Mouse (Mus musculus) bone marrow macrophage, adult 2 months (primary cell): ENCODE measurements around the gene Angptl1. TPM values are rescaled to one million over a fixed set of nuclear protein-coding genes. Genes with fewer than 3 reads are reported as not detected.

Experiments
- H3K27ac ChIP-seq: 2 replicates; pipeline ENCODE4 v1.5.1; 2012; ENCODE audit warnings: low read depth, low read length; ENCODE audit not compliant: insufficient read depth
- H3K4me1 ChIP-seq: 2 replicates; pipeline ENCODE4 v1.6.1; 2012; ENCODE audit warnings: low read length; ENCODE audit not compliant: control insufficient read depth, insufficient read depth
- H3K4me3 ChIP-seq: 2 replicates; pipeline ENCODE4 v1.5.1; 2012; ENCODE audit warnings: mild to moderate bottlenecking, low read length, moderate library complexity; ENCODE audit not compliant: insufficient read depth
- CTCF ChIP-seq: IDR thresholded peaks from 2 replicates; pipeline ENCODE4 v1.5.1; 2012; ENCODE audit warnings: low read depth, mild to moderate bottlenecking, low read length, moderate library complexity
- POLR2A ChIP-seq: IDR thresholded peaks from 2 replicates; pipeline ENCODE4 v1.6.1; 2012; ENCODE audit warnings: mild to moderate bottlenecking, low read depth, low read length, borderline replicate concordance
- polyA plus RNA-seq: library from polyadenylated mRNA; stranded (reverse); fragments of >200 nt; gene quantifications from 2 replicates; pipeline ENCODE4 v1.2.4, GENCODE M21; 2012; ENCODE audit not compliant: missing spikeins, insufficient read depth, insufficient read length

Angptl1 gene
- polyA plus RNA-seq, 1 experiment: not detected

DNA sequence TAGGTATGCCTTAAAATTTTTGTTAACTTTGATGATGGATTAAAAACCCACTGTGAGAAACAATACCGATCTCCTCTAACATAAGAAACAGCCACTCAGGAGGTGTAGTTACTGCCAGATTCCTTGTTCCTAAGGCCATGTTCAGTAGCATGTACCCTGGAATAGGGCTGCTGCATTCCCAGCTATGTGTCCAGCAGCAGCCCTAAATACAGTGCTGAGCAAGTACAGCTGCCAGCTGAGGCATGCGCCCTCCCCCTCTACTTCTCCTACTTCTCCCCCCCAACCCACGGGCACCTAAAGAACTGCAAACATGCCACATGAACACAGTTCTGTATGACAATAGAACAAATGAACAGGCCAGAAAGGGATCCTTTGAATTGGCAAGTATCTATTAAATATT, 25.4 kb downstream of the Angptl1 start:
- H3K27ac ChIP-seq: no peak overlapping the region
- peaks cover 9% of the 10 kb centered on the region for H3K4me1 ChIP-seq
- TF ChIP-seq POLR2A (no peak), CTCF (no peak)
- no peak overlapping the region for H3K4me3 ChIP-seq

GRCm38 (mm10) chr1:156864240-156864639, 25.9 kb downstream of the Angptl1 start:
- H3K4me1 ChIP-seq: peaks cover 7% of the 10 kb centered on the region
- TF ChIP-seq CTCF (no peak), POLR2A (no peak)
- H3K4me3 ChIP-seq: no peak overlapping the region
- H3K27ac ChIP-seq: no peak overlapping the region

DNA sequence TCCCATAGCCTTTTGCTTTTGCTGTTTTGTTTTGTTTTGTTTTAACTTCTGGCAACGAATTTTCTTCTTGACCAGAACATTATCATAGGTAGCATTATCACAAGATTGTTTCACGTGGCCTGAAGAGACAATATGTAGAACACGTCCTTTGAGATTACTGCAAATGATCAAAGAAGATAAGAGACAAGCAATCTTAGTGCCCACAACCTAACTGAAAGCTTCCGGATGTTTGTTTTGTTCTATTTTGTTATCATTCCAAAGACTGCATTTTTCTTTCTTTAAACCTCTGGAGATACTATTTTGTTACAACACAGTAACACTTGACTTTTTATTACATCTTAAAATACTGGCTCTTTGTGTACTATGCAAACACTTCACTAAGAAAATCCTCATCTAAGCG, 31.7 kb downstream of the Angptl1 start:
- H3K27ac ChIP-seq: no peak overlapping the region
- H3K4me3 ChIP-seq: no peak overlapping the region
- H3K4me1 ChIP-seq: no peaks in the 10 kb centered on the region
- TF ChIP-seq POLR2A (no peak), CTCF (no peak)

GRCm38 (mm10) chr1:156870616-156871015, 32.3 kb downstream of the Angptl1 start:
- H3K4me3 ChIP-seq: no peak overlapping the region
- no peak overlapping the region for H3K27ac ChIP-seq
- H3K4me1 ChIP-seq: no peaks in the 10 kb centered on the region
- TF ChIP-seq POLR2A (no peak), CTCF (no peak)

DNA sequence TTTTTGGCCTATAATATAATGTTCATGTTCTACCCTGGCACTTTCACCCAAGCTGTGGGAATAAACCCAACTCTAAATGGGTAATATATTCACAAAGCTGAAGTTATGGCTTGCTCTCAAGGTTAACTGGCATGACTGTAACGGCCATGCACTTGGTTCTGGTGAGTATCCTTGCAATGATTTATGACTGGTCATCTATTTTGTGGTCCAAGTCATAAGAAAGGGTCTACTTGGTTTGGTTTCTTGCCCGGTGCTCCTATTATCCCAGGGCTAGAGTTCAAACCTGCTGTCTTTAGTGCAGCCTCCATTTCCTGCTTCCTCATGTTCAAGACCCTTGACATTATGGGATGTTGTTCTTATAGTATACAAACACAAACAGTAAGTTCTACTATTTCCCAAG, 46.4 kb downstream of the Angptl1 start:
- H3K27ac ChIP-seq: no peak overlapping the region
- H3K4me1 ChIP-seq: no peaks in the 10 kb centered on the region
- no peak for TF ChIP-seq POLR2A
- TF ChIP-seq CTCF: no peak
- no peak overlapping the region for H3K4me3 ChIP-seq

- Histone ChIP-seq H3K4me3 (no peak overlapping the region), H3K4me1 (no peaks in the 10 kb centered on the region), H3K27ac (no peak overlapping the region)
- TF ChIP-seq POLR2A: no peak
- no peak for TF ChIP-seq CTCF
These were observed 47.5 kb downstream of the Angptl1 start for GRCm38 (mm10) chr1:156885879-156886278.

GRCm38 (mm10) chr1:156888830-156889229, 50.5 kb downstream of the Angptl1 start:
- TF ChIP-seq POLR2A: no peak
- no peak for TF ChIP-seq CTCF
- Histone ChIP-seq H3K4me3 (no peak overlapping the region), H3K27ac (no peak overlapping the region), H3K4me1 (no peaks in the 10 kb centered on the region)

GRCm38 (mm10) chr1:156891561-156891960, 53.2 kb downstream of the Angptl1 start:
- no peak overlapping the region for H3K27ac ChIP-seq
- TF ChIP-seq POLR2A (no peak), CTCF (no peak)
- no peak overlapping the region for H3K4me3 ChIP-seq
- no peaks in the 10 kb centered on the region for H3K4me1 ChIP-seq

GRCm38 (mm10) chr1:156901689-156902088, 63.3 kb downstream of the Angptl1 start:
- H3K27ac ChIP-seq: no peak overlapping the region
- H3K4me1 ChIP-seq: no peaks in the 10 kb centered on the region
- TF ChIP-seq CTCF: no peak
- no peak overlapping the region for H3K4me3 ChIP-seq

DNA sequence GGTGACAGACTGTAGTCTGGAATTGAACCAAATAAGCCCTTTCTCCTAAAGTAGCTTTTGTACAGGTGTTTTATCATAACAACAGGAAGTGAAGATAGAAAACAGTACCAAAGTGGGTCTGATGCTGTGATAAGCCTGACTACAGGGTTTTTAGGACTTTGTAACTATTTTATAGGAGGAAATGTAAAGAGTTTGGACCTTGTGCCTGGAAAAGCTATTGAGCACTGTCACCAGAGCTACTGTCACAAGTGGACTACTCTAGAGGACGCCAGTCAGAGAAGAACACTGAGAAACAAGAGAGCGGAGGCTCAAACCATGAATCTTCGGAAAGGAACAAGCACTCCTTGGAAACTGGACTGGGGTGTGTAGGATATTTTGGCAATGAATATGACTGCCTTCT, 65.5 kb downstream of the Angptl1 start:
- H3K4me3 ChIP-seq: no peak overlapping the region
- H3K27ac ChIP-seq: no peak overlapping the region
- no peak for TF ChIP-seq CTCF
- no peak for TF ChIP-seq POLR2A
- H3K4me1 ChIP-seq: no peaks in the 10 kb centered on the region

DNA sequence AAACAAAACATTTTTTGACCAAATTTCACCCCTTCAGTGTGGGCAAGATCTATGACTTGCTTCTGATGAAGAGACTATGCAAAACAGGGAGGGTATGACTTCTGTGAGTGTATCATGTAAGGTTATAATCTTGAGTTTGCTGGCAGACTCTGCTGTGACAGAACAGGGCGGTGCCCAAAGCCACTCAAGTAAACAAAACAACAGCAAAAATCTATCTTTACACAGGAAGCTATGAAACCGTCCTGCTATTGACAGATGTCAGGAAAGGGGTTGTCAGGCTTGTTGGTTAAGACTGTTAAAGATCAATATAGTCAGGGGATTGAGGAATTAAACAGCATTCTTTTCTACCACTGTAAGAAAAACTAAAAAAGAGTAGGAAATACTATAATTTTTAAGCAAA, 67.3 kb downstream of the Angptl1 start:
- TF ChIP-seq CTCF (no peak), POLR2A (no peak)
- H3K4me1 ChIP-seq: no peaks in the 10 kb centered on the region
- H3K27ac ChIP-seq: no peak overlapping the region

DNA sequence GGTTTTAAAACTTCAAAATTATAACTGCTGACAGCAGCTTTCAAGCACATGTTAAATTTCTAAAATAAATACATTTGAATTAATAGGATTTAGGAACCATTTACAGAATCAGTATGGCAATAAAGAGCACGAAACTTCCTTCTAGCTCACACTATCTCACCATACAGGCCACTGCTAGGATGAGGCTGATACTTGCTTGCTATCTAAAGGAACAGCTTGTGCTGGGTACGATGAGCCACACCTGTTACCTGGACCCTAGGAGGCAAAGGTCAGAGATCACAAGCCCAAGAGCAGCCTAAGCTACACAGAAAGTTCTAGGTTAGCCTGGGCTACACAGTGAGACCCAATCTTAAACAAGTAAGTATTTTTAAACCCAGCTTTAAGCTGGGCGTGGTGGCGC, 70.9 kb downstream of the Angptl1 start:
- peaks cover 2% of the 10 kb centered on the region; the same call in 1 of the 2 replicates for H3K4me1 ChIP-seq
- TF ChIP-seq POLR2A (no peak), CTCF (no peak)
- no peak overlapping the region for H3K27ac ChIP-seq
- H3K4me3 ChIP-seq: no peak overlapping the region

More for the DNA sequence above, 67.3 kb downstream of the Angptl1 start:
- H3K4me3 ChIP-seq: no peak overlapping the region
